Mouse (Mus musculus) MEL (cell line): ENCODE results near the gene Tmem230. TPM values are rescaled to one million over a fixed set of nuclear protein-coding genes. Genes with fewer than 3 reads are reported as not detected.

Experiments used
- DNase-seq: peaks from one replicate; pipeline ENCODE4 v3.0.0; 2011; ENCODE audit warnings: low read depth, low spot score
- H3K27ac ChIP-seq: 2 replicates; pipeline ENCODE4 v1.5.1; 2012; ENCODE audit warnings: low read depth, mild to moderate bottlenecking, control low read depth, low read length, moderate library complexity; ENCODE audit not compliant: control insufficient read depth
- H3K27me3 ChIP-seq, 2 experiments: fragments of 150-350 bp in 1 of 2; sonication (generic) in 1 of 2; 2 replicates each; pipeline ENCODE4 v1.6.1; 2012; ENCODE audit warnings: low read length in 2 of 2, mild to moderate bottlenecking in 2 of 2, improper control_type of control experiment in 1 of 2, moderate library complexity in 1 of 2; ENCODE audit not compliant: insufficient read depth in 2 of 2, control insufficient read depth in 1 of 2
- H3K36me3 ChIP-seq, 2 experiments: 2 replicates each; pipeline ENCODE4 v1.6.1; 2012 to 2014; ENCODE audit warnings: low read length in 2 of 2, improper control_type of control experiment in 1 of 2, inconsistent platforms in 1 of 2, mild to moderate bottlenecking in 1 of 2; ENCODE audit not compliant: insufficient read depth in 2 of 2, control insufficient read depth in 1 of 2
- H3K4me1 ChIP-seq, 2 experiments: fragments of 150-350 bp in 1 of 2; sonication (generic) in 1 of 2; 2 replicates each; pipeline ENCODE4 v1.6.1; 2012; ENCODE audit warnings: low read length in 2 of 2, improper control_type of control experiment in 1 of 2, mild to moderate bottlenecking in 1 of 2; ENCODE audit not compliant: insufficient read depth in 2 of 2, control insufficient read depth in 1 of 2
- H3K4me3 ChIP-seq, 2 experiments: fragments of 150-350 bp in 1 of 2; sonication (generic) in 1 of 2; 2 replicates each; pipeline ENCODE4 v1.5.1; 2012; ENCODE audit warnings: low read depth in 2 of 2, low read length in 2 of 2, mild to moderate bottlenecking in 2 of 2, moderate library complexity in 2 of 2, control low read depth in 1 of 2, improper control_type of control experiment in 1 of 2; ENCODE audit not compliant: control insufficient read depth in 1 of 2, insufficient read depth in 1 of 2
- H3K79me2 ChIP-seq: 2 replicates; pipeline ENCODE4 v1.6.1; 2012; ENCODE audit warnings: mild to moderate bottlenecking, low read length, moderate library complexity; ENCODE audit not compliant: control insufficient read depth, poor library complexity, insufficient read depth
- H3K9ac ChIP-seq: 2 replicates; pipeline ENCODE4 v1.6.1; 2012; ENCODE audit warnings: low read depth, mild to moderate bottlenecking, control low read depth, low read length, moderate library complexity; ENCODE audit not compliant: control insufficient read depth, poor library complexity, severe bottlenecking
- H3K9me3 ChIP-seq: fragments of 150-350 bp; sonication (generic); replicated peaks from 2 replicates; pipeline ENCODE4 v1.6.1; 2012; ENCODE audit warnings: mild to moderate bottlenecking, low read length, improper control_type of control experiment, moderate library complexity; ENCODE audit not compliant: insufficient read depth
- CHD1 ChIP-seq: IDR thresholded peaks from 2 replicates; pipeline ENCODE4 v1.6.1; 2012; ENCODE audit warnings: low read depth, mild to moderate bottlenecking, inconsistent platforms, low read length, improper control_type of control experiment
- E2F4 ChIP-seq: IDR thresholded peaks from 2 replicates; pipeline ENCODE4 v1.6.1; 2011; ENCODE audit warnings: low read depth, low read length, improper control_type of control experiment, borderline replicate concordance
- ETS1 ChIP-seq: IDR thresholded peaks from 2 replicates; pipeline ENCODE4 v1.6.1; 2012; ENCODE audit warnings: low read depth, mild to moderate bottlenecking, inconsistent platforms, low read length, improper control_type of control experiment, moderate library complexity
- GABPA ChIP-seq: IDR thresholded peaks from 2 replicates; pipeline ENCODE4 v1.6.1; 2012; ENCODE audit warnings: low read depth, mild to moderate bottlenecking, inconsistent platforms, low read length, improper control_type of control experiment, moderate library complexity
- GATA1 ChIP-seq: IDR thresholded peaks from 2 replicates; pipeline ENCODE4 v1.6.1; 2011; ENCODE audit warnings: low read depth, low read length, improper control_type of control experiment
- JUND ChIP-seq: IDR thresholded peaks from 2 replicates; pipeline ENCODE4 v1.6.1; 2011; ENCODE audit warnings: low read depth, mild to moderate bottlenecking, improper control_type of control experiment, low read length
- KAT2A ChIP-seq: conservative IDR thresholded peaks from 2 replicates; pipeline ENCODE4 v1.6.1; 2012; ENCODE audit warnings: low read depth, low read length, improper control_type of control experiment, inconsistent platforms
- MAX ChIP-seq: IDR thresholded peaks from 2 replicates; pipeline ENCODE4 v1.6.1; 2011; ENCODE audit warnings: low read length, improper control_type of control experiment
- MAZ ChIP-seq: IDR thresholded peaks from 2 replicates; pipeline ENCODE4 v1.6.1; 2012; ENCODE audit warnings: low read depth, mild to moderate bottlenecking, inconsistent platforms, low read length, improper control_type of control experiment
- MYB ChIP-seq: IDR thresholded peaks from 2 replicates; pipeline ENCODE4 v1.6.1; 2011; ENCODE audit warnings: mild to moderate bottlenecking, low read depth, low read length, improper control_type of control experiment
- POLR2AphosphoS5 ChIP-seq: IDR thresholded peaks from 2 replicates; pipeline ENCODE4 v1.6.1; 2012; ENCODE audit warnings: low read depth, borderline replicate concordance, mild to moderate bottlenecking, inconsistent platforms, low read length, moderate library complexity, mixed read lengths
- RAD21 ChIP-seq: IDR thresholded peaks from 2 replicates; pipeline ENCODE4 v1.6.1; 2011; ENCODE audit warnings: mild to moderate bottlenecking, low read depth, low read length, improper control_type of control experiment
- RCOR1 ChIP-seq: IDR thresholded peaks from 2 replicates; pipeline ENCODE4 v1.6.1; 2012; ENCODE audit warnings: low read depth, mild to moderate bottlenecking, inconsistent platforms, low read length, improper control_type of control experiment
- SIN3A ChIP-seq: IDR thresholded peaks from 2 replicates; pipeline ENCODE4 v1.6.1; 2012; ENCODE audit warnings: low read length, improper control_type of control experiment, inconsistent platforms
- SMC3 ChIP-seq: IDR thresholded peaks from 2 replicates; pipeline ENCODE4 v1.6.1; 2011; ENCODE audit warnings: low read depth, low read length, improper control_type of control experiment
- TAL1 ChIP-seq: IDR thresholded peaks from 2 replicates; pipeline ENCODE4 v1.6.1; 2012; ENCODE audit warnings: mild to moderate bottlenecking, inconsistent platforms, low read length, moderate library complexity, mixed read lengths
- TBP ChIP-seq: IDR thresholded peaks from 2 replicates; pipeline ENCODE4 v1.8.0; 2011; ENCODE audit warnings: low read depth, low read length, improper control_type of control experiment
- UBTF ChIP-seq: IDR thresholded peaks from 2 replicates; pipeline ENCODE4 v1.6.1; 2012; ENCODE audit warnings: low read depth, mild to moderate bottlenecking, inconsistent platforms, low read length, improper control_type of control experiment, moderate library complexity, borderline replicate concordance; ENCODE audit not compliant: insufficient read depth
- ZKSCAN1 ChIP-seq: IDR thresholded peaks from 2 replicates; pipeline ENCODE4 v1.6.1; 2012; ENCODE audit warnings: low read depth, mild to moderate bottlenecking, inconsistent platforms, low read length, improper control_type of control experiment, moderate library complexity
- polyA plus RNA-seq, 2 experiments: library from polyadenylated mRNA; stranded (reverse) in 1 of 2; unstranded in 1 of 2; fragments of >175 nt in 1 of 2; fragments of >200 nt in 1 of 2; gene quantifications; 2 replicates each; pipeline versions ENCODE4 v1.2.1 to v1.2.4; 2012; ENCODE audit warnings: low replicate concordance in 2 of 2, low read depth in 1 of 2; ENCODE audit not compliant: insufficient read length in 2 of 2, insufficient read depth in 1 of 2, missing spikeins in 1 of 2
- total RNA-seq: library from RNA; depleted of rRNA; stranded (reverse); fragments of 300-350 nt; gene quantifications from 2 replicates; pipeline ENCODE4 v1.2.3, GENCODE M21; 2012

Tmem230 gene
- total and polyA plus RNA-seq, 3 experiments, result 9.1 to 21.5 TPM; not detected in 1

DNA sequence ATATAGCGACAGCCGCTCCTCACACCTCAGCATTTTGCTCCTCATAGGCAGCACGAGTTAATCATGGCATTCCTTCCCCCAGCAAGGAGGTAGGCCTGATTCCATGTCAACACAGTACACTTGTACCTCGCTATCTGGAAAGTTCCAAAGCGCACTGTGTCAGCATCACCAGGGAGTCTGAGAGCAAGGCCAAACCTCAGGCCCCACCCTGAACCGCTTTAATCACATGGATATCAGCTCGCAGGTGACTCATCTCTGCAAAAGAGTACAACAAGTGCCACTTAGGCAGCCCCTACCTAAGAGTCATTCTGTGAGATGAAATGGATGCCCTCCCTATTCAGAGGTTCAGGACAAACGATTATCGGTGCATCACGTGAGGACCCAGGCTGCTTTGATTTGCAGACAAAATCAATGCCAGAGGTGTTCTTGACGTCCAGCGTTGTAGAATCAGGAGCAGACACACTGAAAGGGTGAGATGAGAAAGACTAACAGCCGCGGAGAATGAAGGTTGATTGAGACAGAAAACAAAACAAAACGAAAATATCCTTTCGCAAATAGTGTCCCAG lies 41.2 kb downstream of the Tmem230 start:
- DNase-seq, result peak; percentile 34
- Histone ChIP-seq H3K9ac (no peak overlapping the region), H3K4me3 (no peak overlapping the region), H3K79me2 (no peaks in the 10 kb centered on the region), H3K27me3 (no peaks in the 10 kb centered on the region), H3K4me1 (peaks cover 0 to 16% of the 10 kb centered on the region in 2 experiments; a peak in 3 of 4 replicates), H3K9me3 (no peaks in the 10 kb centered on the region), H3K36me3 (peaks cover 0 to 13% of the 10 kb centered on the region in 2 experiments; a peak in 2 of 4 replicates), H3K27ac (no peak overlapping the region)
- TF ChIP-seq GATA1, result no peak
- no peak for TF ChIP-seq CHD1
- TF ChIP-seq GABPA, result no peak
- TF ChIP-seq RCOR1, result no peak
- no peak for TF ChIP-seq ZKSCAN1
- TF ChIP-seq TAL1, result no peak
- TF ChIP-seq MAX, result no peak
- TF ChIP-seq KAT2A, result no peak
- no peak for TF ChIP-seq E2F4
- no peak for TF ChIP-seq MAZ
- no peak for TF ChIP-seq SMC3
- TF ChIP-seq UBTF, result no peak
- no peak for TF ChIP-seq RAD21
- TF ChIP-seq POLR2AphosphoS5, result no peak
- no peak for TF ChIP-seq JUND
- TF ChIP-seq MYB, result no peak

DNA sequence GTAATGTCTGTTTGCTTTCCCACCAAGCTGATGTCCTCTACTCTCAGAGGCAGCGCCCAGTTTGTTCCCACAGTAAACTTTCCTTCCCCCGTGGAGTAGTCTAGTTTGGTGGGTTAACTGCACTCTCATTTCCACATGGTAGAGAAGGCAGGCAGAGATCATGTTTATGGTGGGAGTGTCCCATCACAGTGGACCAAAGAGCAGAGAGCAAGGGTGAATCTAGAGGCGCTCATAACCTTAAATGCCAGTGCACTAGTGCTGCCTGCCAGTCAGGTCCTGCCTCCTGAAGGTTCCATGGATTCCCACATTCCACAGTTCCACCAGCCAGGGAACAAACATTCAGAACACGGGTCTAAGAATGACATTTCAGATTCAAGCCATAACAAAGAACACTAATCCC lies 42.1 kb downstream of the Tmem230 start:
- H3K36me3 ChIP-seq, result peaks cover 0 to 13% of the 10 kb centered on the region in 2 experiments; a peak in 2 of 4 replicates
- peaks cover 0 to 16% of the 10 kb centered on the region in 2 experiments; a peak in 3 of 4 replicates for H3K4me1 ChIP-seq
- H3K9me3 ChIP-seq, result no peaks in the 10 kb centered on the region
- no peak overlapping the region for H3K4me3 ChIP-seq
- no peaks in the 10 kb centered on the region for H3K79me2 ChIP-seq
- no peaks in the 10 kb centered on the region for H3K27me3 ChIP-seq
- no peak for DNase-seq
- H3K9ac ChIP-seq, result no peak overlapping the region
- TF ChIP-seq ETS1 (no peak), UBTF (no peak), CHD1 (no peak), POLR2AphosphoS5 (no peak), MAX (no peak), TBP (no peak), SIN3A (no peak), TAL1 (no peak), SMC3 (no peak)
- no peak overlapping the region for H3K27ac ChIP-seq
